Mouse (Mus musculus) testis, adult 2 months (tissue): ENCODE measurements around the gene Aldoc. TPM values are rescaled to one million over a fixed set of nuclear protein-coding genes. Genes with fewer than 3 reads are reported as not detected.
A peak's percentile ranks its signal among the peaks of the same experiment; 100 is the strongest.

ENCODE experiments used
- H3K27ac ChIP-seq: fragments of 200-500 bp; 2 replicates; pipeline ENCODE4 v1.5.1; 2012; ENCODE audit warnings: low read depth, low read length; ENCODE audit not compliant: control insufficient read depth, insufficient read depth
- H3K27me3 ChIP-seq: fragments of 200-500 bp; 2 replicates; pipeline ENCODE4 v1.6.1; 2012; ENCODE audit warnings: mild to moderate bottlenecking, low read length, moderate library complexity; ENCODE audit not compliant: control insufficient read depth, insufficient read depth
- H3K36me3 ChIP-seq: fragments of 200-500 bp; 2 replicates; pipeline ENCODE4 v1.6.1; 2012; ENCODE audit warnings: mild to moderate bottlenecking, low read length; ENCODE audit not compliant: control insufficient read depth, insufficient read depth
- H3K4me1 ChIP-seq: fragments of 200-500 bp; 2 replicates; pipeline ENCODE4 v1.6.1; 2012; ENCODE audit warnings: low read length; ENCODE audit not compliant: control insufficient read depth, insufficient read depth
- H3K4me3 ChIP-seq: fragments of 200-500 bp; 2 replicates; pipeline ENCODE4 v1.5.1; 2012; ENCODE audit warnings: low read depth, mild to moderate bottlenecking, low read length, moderate library complexity, mixed read lengths; ENCODE audit not compliant: control insufficient read depth
- CTCF ChIP-seq: fragments of 200-500 bp; IDR thresholded peaks from 2 replicates; pipeline ENCODE4 v1.5.1; 2012; ENCODE audit warnings: low read depth, mild to moderate bottlenecking, inconsistent platforms, low read length, moderate library complexity; ENCODE audit not compliant: control insufficient read depth, insufficient read depth, insufficient replicate concordance
- POLR2A ChIP-seq: fragments of 200-500 bp; IDR thresholded peaks from 2 replicates; pipeline ENCODE4 v1.6.1; 2012; ENCODE audit warnings: low read depth, mild to moderate bottlenecking, inconsistent platforms, low read length, moderate library complexity; ENCODE audit not compliant: control insufficient read depth
- polyA plus RNA-seq: library from polyadenylated mRNA; depleted of rRNA; stranded (reverse); fragments of >200 nt; gene quantifications from 2 replicates; pipeline ENCODE4 v1.2.3, GENCODE M21; 2012

The Aldoc gene
- polyA plus RNA-seq, 1 experiment, result 7.4 TPM

GRCm38 (mm10) chr11:78322076-78322831 lies 514 bp upstream of the Aldoc start:
- peaks cover 2% of the 10 kb centered on the region; the same call in 1 of the 2 replicates for H3K4me1 ChIP-seq
- H3K27ac ChIP-seq, result no peak overlapping the region
- H3K36me3 ChIP-seq, result peaks cover 4% of the 10 kb centered on the region
- TF ChIP-seq CTCF, result no peak
- TF ChIP-seq POLR2A, result no peak
- no peak overlapping the region for H3K4me3 ChIP-seq
- no peaks in the 10 kb centered on the region for H3K27me3 ChIP-seq

GRCm38 (mm10) chr11:78324000-78324785 lies 1.4 kb downstream of the Aldoc start:
- H3K4me3 ChIP-seq, result no peak overlapping the region
- peaks cover 6% of the 10 kb centered on the region for H3K4me1 ChIP-seq
- no peak overlapping the region for H3K27ac ChIP-seq
- no peak for TF ChIP-seq POLR2A
- TF ChIP-seq CTCF, result no peak
- H3K36me3 ChIP-seq, result peaks cover 4% of the 10 kb centered on the region
- no peaks in the 10 kb centered on the region for H3K27me3 ChIP-seq

GRCm38 (mm10) chr11:78324965-78325364 lies 2.2 kb downstream of the Aldoc start:
- peaks cover 2% of the 10 kb centered on the region for H3K36me3 ChIP-seq

GRCm38 (mm10) chr11:78327215-78327614 lies 4.4 kb downstream of the Aldoc start:
- H3K4me1 ChIP-seq, result peaks cover 6% of the 10 kb centered on the region
- H3K27me3 ChIP-seq, result no peaks in the 10 kb centered on the region
- H3K36me3 ChIP-seq, result no peaks in the 10 kb centered on the region
- no peak overlapping the region for H3K27ac ChIP-seq
- TF ChIP-seq CTCF, result no peak
- no peak for TF ChIP-seq POLR2A
- no peak overlapping the region for H3K4me3 ChIP-seq

More at GRCm38 (mm10) chr11:78324965-78325364, 2.2 kb downstream of the Aldoc start:
- TF ChIP-seq POLR2A (no peak), CTCF (no peak)
- peaks cover 6% of the 10 kb centered on the region for H3K4me1 ChIP-seq
- no peak overlapping the region for H3K27ac ChIP-seq
- no peak overlapping the region for H3K4me3 ChIP-seq
- H3K27me3 ChIP-seq, result no peaks in the 10 kb centered on the region

GRCm38 (mm10) chr11:78327634-78328511 lies 5.1 kb downstream of the Aldoc start, which contains the start of gene Pigs:
Gene Pigs, plus strand, starts transcription at chr11:78328415.
- Histone ChIP-seq H3K36me3 (no peaks in the 10 kb centered on the region), H3K4me3 (peak within 1 kb of the TSS; percentile 92), H3K4me1 (peaks cover 6% of the 10 kb centered on the region), H3K27ac (peak within 1 kb of the TSS; percentile 65; the same call in 1 of the 2 replicates), H3K27me3 (no peaks in the 10 kb centered on the region)
- TF ChIP-seq CTCF (no peak), POLR2A (peak; percentile 85)

GRCm38 (mm10) chr11:78328512-78329056 lies 5.8 kb downstream of the Aldoc start:
- peaks cover 4% of the 10 kb centered on the region for H3K4me1 ChIP-seq
- peak overlapping the region; percentile 92 for H3K4me3 ChIP-seq
- TF ChIP-seq POLR2A, result no peak
- no peak for TF ChIP-seq CTCF
- H3K27ac ChIP-seq, result peak overlapping the region; percentile 65; the same call in 1 of the 2 replicates
- no peaks in the 10 kb centered on the region for H3K27me3 ChIP-seq
- H3K36me3 ChIP-seq, result no peaks in the 10 kb centered on the region

GRCm38 (mm10) chr11:78332676-78333075 lies 9.9 kb downstream of the Aldoc start:
- no peak for TF ChIP-seq CTCF
- no peak for TF ChIP-seq POLR2A
- Histone ChIP-seq H3K4me3 (no peak overlapping the region), H3K27ac (no peak overlapping the region), H3K4me1 (peaks cover 4% of the 10 kb centered on the region), H3K36me3 (no peaks in the 10 kb centered on the region), H3K27me3 (no peaks in the 10 kb centered on the region)
